In genomic region chr17:74752906-74753627, GRCm38 (mm10) we compare ENCODE assay signal across 23 mouse cellular contexts. TPM values are rescaled to one million over a fixed set of nuclear protein-coding genes. Genes with fewer than 3 reads are reported as not detected.
DNase-seq lines count a peak whose midpoint lies in the region; ATAC-seq and TF ChIP-seq lines count a peak whose summit lies in the region.
"Had no signal": no experiment of that assay in that cellular context is flagged by ENCODE, and none has a peak within 500 bp of the region (broad histone marks: within the 10 kb centered on the region; RNA-seq: fewer than 3 reads in every experiment).

No protein-coding gene starts in this region.

- no peak for TF ChIP-seq CTCF in left cerebral cortex, adult 2 months (IDR thresholded peaks at IDR 0.05)

- no peaks in the 10 kb centered on the region for H3K36me3 ChIP-seq in intestine, embryonic 16.5 days (ENCODE audit: control insufficient read depth, insufficient read depth, low read length)
- no peaks in the 10 kb centered on the region for H3K36me3 ChIP-seq in intestine, embryonic 15.5 days
- H3K36me3 ChIP-seq: forebrain, embryonic 12.5 days; hindbrain, embryonic 15.5 days; liver, embryonic 15.5 days had no signal

- ATAC-seq in intestine, embryonic 16.5 days: no peak
- ATAC-seq in intestine, embryonic 15.5 days: no peak
- ATAC-seq in CD4-positive, CD25-positive, alpha-beta regulatory T cell, adult 4 months: peak; percentile 18
- ATAC-seq in neutrophil, adult 5-6 weeks (ENCODE audit: extremely low read depth, insufficient number of reproducible peaks, low FRiP score, poor library complexity, severe bottlenecking): 0 out of 2 replicates have a peak, but pooled peaks have one; percentile 16

- 0 out of 2 replicates have a peak overlapping the region, but pooled peaks have one; percentile 10 for H3K9ac ChIP-seq in intestine, embryonic 16.5 days (ENCODE audit: low read depth, low read length)
- H3K9ac ChIP-seq in intestine, embryonic 15.5 days: no peak overlapping the region
- H3K9ac ChIP-seq: forebrain, embryonic 12.5 days; hindbrain, embryonic 15.5 days; liver, embryonic 15.5 days had no signal

- intact Hi-C loops in left cerebral cortex, adult 2 months (cut with DNase I): no loop called here

- no peak overlapping the region for H3K4me3 ChIP-seq in intestine, embryonic 16.5 days (ENCODE audit: low read length)
- H3K4me3 ChIP-seq in intestine, embryonic 15.5 days (replicated peaks): no peak overlapping the region
- H3K4me3 ChIP-seq in left cerebral cortex, adult 2 months: no peak overlapping the region
- H3K4me3 ChIP-seq: forebrain, embryonic 12.5 days; heart, adult 2 months; hindbrain, embryonic 15.5 days; layer of hippocampus, adult 2 months; liver, embryonic 15.5 days had no signal

- WGBS in intestine, embryonic 16.5 days: 64% methylated on average over 8 of the region's 8 CpGs
- 66% methylated on average over 8 of the region's 8 CpGs for WGBS in intestine, embryonic 15.5 days

- no peak overlapping the region for H3K4me2 ChIP-seq in intestine, embryonic 16.5 days (ENCODE audit: low read depth, low read length)
- H3K4me2 ChIP-seq in intestine, embryonic 15.5 days (replicated peaks): no peak overlapping the region
- H3K4me2 ChIP-seq: forebrain, embryonic 12.5 days; hindbrain, embryonic 15.5 days; liver, embryonic 15.5 days; midbrain, embryonic 11.5 days had no signal

- no peak overlapping the region for H3K27ac ChIP-seq in intestine, embryonic 16.5 days (ENCODE audit: low read length)
- H3K27ac ChIP-seq in intestine, embryonic 15.5 days: no peak overlapping the region
- H3K27ac ChIP-seq in left cerebral cortex, adult 2 months: no peak overlapping the region
- H3K27ac ChIP-seq: forebrain, embryonic 12.5 days; heart, adult 2 months; hindbrain, embryonic 15.5 days; layer of hippocampus, adult 2 months; liver, embryonic 15.5 days had no signal

- H3K4me1 ChIP-seq in intestine, embryonic 16.5 days (ENCODE audit: control insufficient read depth, insufficient read depth, low read length): 0 out of 2 replicates have a peak, but pooled peaks cover 8% of the 10 kb centered on the region
- 0 out of 2 replicates have a peak, but pooled peaks cover 3% of the 10 kb centered on the region for H3K4me1 ChIP-seq in intestine, embryonic 15.5 days (replicated peaks)
- H3K4me1 ChIP-seq: forebrain, embryonic 12.5 days; hindbrain, embryonic 15.5 days; liver, embryonic 15.5 days had no signal

- H3K27me3 ChIP-seq in intestine, embryonic 16.5 days (replicated peaks; ENCODE audit: control insufficient read depth, insufficient read depth, low read length): no peaks in the 10 kb centered on the region
- H3K27me3 ChIP-seq in intestine, embryonic 15.5 days (replicated peaks): no peaks in the 10 kb centered on the region
- H3K27me3 ChIP-seq: forebrain, embryonic 12.5 days; hindbrain, embryonic 15.5 days; liver, embryonic 15.5 days had no signal

- peak; percentile 8 to 14 for DNase-seq in right cerebral cortex, adult 2 months (ENCODE audit: low spot score in 2 of 2)
- DNase-seq in right cerebral cortex, postnatal 4 days: no peak
- no peak for DNase-seq in yolk sac, embryonic 10.5 days (ENCODE audit: low spot score)
- no peak for DNase-seq in left cerebral cortex, adult 2 months (ENCODE audit: extremely low spot score in 1 of 2, low spot score in 2 of 2)
- DNase-seq: adrenal gland, postnatal 14 days; cerebellum, adult 18-20 months; cerebellum, postnatal 36 days; gastrocnemius, postnatal 10 days; heart, adult 2 months; heart, postnatal 36 days; kidney, adult 11 months; kidney, postnatal 10 days; layer of hippocampus, postnatal 36 days; right cerebral cortex, postnatal 25 days had no signal

- no peaks in the 10 kb centered on the region for H3K9me3 ChIP-seq in intestine, embryonic 16.5 days (ENCODE audit: control insufficient read depth, low read length)
- no peaks in the 10 kb centered on the region for H3K9me3 ChIP-seq in intestine, embryonic 15.5 days
- H3K9me3 ChIP-seq: forebrain, embryonic 12.5 days; hindbrain, embryonic 15.5 days; liver, embryonic 15.5 days had no signal

RNA-seq across cellular contexts. Expression of gene Ttc27, which starts 35.5 kb away (rescaled TPM):
- 15.6 and 19.8 TPM in 2 replicates for polyA plus RNA-seq in intestine, embryonic 16.5 days (2015; fragmentation: Nextera tagmentation; extraction: Ambion mirVana)
- polyA plus RNA-seq in intestine, embryonic 15.5 days (2015; fragmentation: Nextera tagmentation; extraction: Ambion mirVana): 20.4 and 22.8 TPM in 2 replicates
- polyA plus RNA-seq in CD4-positive, CD25-positive, alpha-beta regulatory T cell, adult 4 months (2017; shearing (Covaris generic)): 10 to 100 TPM; 31.0 to 32.6 TPM
- 18.7 and 29.7 TPM in 2 replicates for total RNA-seq in neutrophil, adult 5-6 weeks (2017)
- 10 to 100 TPM; 21.9 to 29.4 TPM for total RNA-seq in left cerebral cortex, adult 2 months (2021)

Comparison
In these comparisons a context has a peak if more than half of its experiments do, and no peak if none do; other contexts are left out.
1. DNase-seq: peak in right cerebral cortex, adult 2 months (2 of 2); none in right cerebral cortex, postnatal 4 days (single experiment), yolk sac, embryonic 10.5 days (single experiment) and left cerebral cortex, adult 2 months (0 of 2).
2. ATAC-seq: peak in CD4-positive, CD25-positive, alpha-beta regulatory T cell, adult 4 months (single experiment) and neutrophil, adult 5-6 weeks (single experiment); none in intestine, embryonic 16.5 days (single experiment) and intestine, embryonic 15.5 days (single experiment).